Mouse (Mus musculus): Measurements from ENCODE around the gene Fh1.

DNA sequence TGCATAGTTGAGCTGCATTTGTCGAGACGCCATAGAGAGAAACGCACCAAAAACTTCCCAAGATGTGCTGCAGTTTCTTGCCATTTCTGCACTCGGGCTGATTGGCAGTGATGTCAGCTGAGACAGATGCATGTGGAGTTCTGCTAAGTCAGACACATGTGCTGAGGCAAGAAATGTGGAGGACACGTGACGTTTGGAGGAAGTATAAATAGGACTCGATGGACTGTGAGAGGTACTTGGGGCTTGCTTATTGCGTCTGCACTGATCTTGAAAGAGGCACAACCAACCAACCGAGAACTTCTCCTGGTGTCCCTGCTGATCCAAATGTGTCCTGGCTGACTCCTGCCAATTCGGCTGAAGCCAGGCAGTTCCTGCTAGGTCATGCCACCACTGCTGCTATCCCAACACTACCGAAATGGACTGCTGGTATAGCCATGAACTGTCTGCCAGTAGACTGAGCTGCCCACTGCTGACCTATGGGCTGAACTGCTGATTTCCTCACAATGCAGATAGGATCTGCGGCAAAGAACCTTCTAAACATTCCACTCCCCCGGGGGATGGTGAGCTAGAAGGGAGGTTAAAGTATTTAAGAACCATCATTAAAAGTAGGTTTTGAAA, 5.5 kb downstream of the Fh1 start, which contains the start of gene Kmo:
- TF ChIP-seq CTCF (IDR thresholded peaks at IDR 0.05; ENCODE audit: extremely low read depth, insufficient read depth, low read length) (no peak), POLR2A (IDR thresholded peaks at IDR 0.05; ENCODE audit: extremely low read depth, insufficient read depth, low read length) (no peak)
